Mouse (Mus musculus) spleen, adult 2 months (tissue): ENCODE data around the gene 1700014D04Rik. TPM values are rescaled to one million over a fixed set of nuclear protein-coding genes. Genes with fewer than 3 reads are reported as not detected.
"Not testable (repeated sequence)": the region's sequence is repeated elsewhere in the genome, so short reads cannot be mapped to it uniquely, and the experiment has no call there.

Source experiments
- DNase-seq, 2 experiments: peaks; one replicate each; pipeline versions ENCODE4 v3.0.0 to v3.0.0-alpha.2; 2012 to 2021; ENCODE audit warnings: low spot score in 2 of 2, low read depth in 1 of 2
- H3K27ac ChIP-seq: fragments of 200-500 bp; 2 replicates; pipeline ENCODE4 v1.5.1; 2012; ENCODE audit warnings: low read length, inconsistent platforms; ENCODE audit not compliant: insufficient read depth
- H3K27me3 ChIP-seq: fragments of 200-500 bp; 2 replicates; pipeline ENCODE4 v1.6.1; 2012; ENCODE audit warnings: mild to moderate bottlenecking, moderate library complexity, low read length, inconsistent platforms; ENCODE audit not compliant: control insufficient read depth, insufficient read depth
- H3K36me3 ChIP-seq: fragments of 200-500 bp; 2 replicates; pipeline ENCODE4 v1.6.1; 2012; ENCODE audit warnings: mild to moderate bottlenecking, low read length, inconsistent platforms; ENCODE audit not compliant: control insufficient read depth, insufficient read depth
- H3K4me1 ChIP-seq: fragments of 200-500 bp; 2 replicates; pipeline ENCODE4 v1.6.1; 2011; ENCODE audit warnings: inconsistent platforms; ENCODE audit not compliant: control insufficient read depth, insufficient read depth, insufficient read length
- H3K4me3 ChIP-seq: fragments of 200-500 bp; 2 replicates; pipeline ENCODE4 v1.5.1; 2011; ENCODE audit warnings: mild to moderate bottlenecking, inconsistent platforms; ENCODE audit not compliant: insufficient read depth, insufficient read length; ENCODE audit errors: extremely low read depth
- CTCF ChIP-seq: fragments of 200-500 bp; IDR thresholded peaks from 2 replicates; pipeline ENCODE4 v1.5.1; 2011; ENCODE audit warnings: mild to moderate bottlenecking, inconsistent platforms; ENCODE audit not compliant: insufficient read depth, insufficient read length, insufficient replicate concordance; ENCODE audit errors: extremely low read depth
- POLR2A ChIP-seq: fragments of 200-500 bp; IDR thresholded peaks from 2 replicates; pipeline ENCODE4 v1.6.1; 2011; ENCODE audit warnings: low read depth, low read length, inconsistent platforms
- WGBS: fragments of 180-500 bp; shearing (Covaris S2); methylation state at CpG from one replicate; pipeline ENCODE4 v1.1.7; 2018; 5-methylcytosine and 5-hydroxymethylcytosine counted together
- polyA plus RNA-seq: library from polyadenylated mRNA; depleted of rRNA; stranded (reverse); fragments of >200 nt; gene quantifications from 2 replicates; pipeline ENCODE4 v1.2.3, GENCODE M21; 2012

1700014D04Rik gene
- polyA plus RNA-seq, 1 experiment, result 0.06 TPM

- no peaks in the 10 kb centered on the region for H3K4me1 ChIP-seq
- TF ChIP-seq POLR2A (no peak), CTCF (no peak)
- no peak overlapping the region; the same call in 1 of the 2 replicates for H3K27ac ChIP-seq
- WGBS, result 86% methylated on average over 2 of the region's 2 CpGs
- no peak overlapping the region for H3K4me3 ChIP-seq
- DNase-seq, result no peak
- H3K36me3 ChIP-seq, result no peaks in the 10 kb centered on the region
- H3K27me3 ChIP-seq, result no peaks in the 10 kb centered on the region
Observed at GRCm38 (mm10) chr13:59738455-59738854, 8.1 kb downstream of the 1700014D04Rik start.

- Histone ChIP-seq H3K27ac (no peak overlapping the region), H3K36me3 (no peaks in the 10 kb centered on the region), H3K4me1 (no peaks in the 10 kb centered on the region), H3K27me3 (no peaks in the 10 kb centered on the region), H3K4me3 (no peak overlapping the region)
- DNase-seq, result no peak
- no peak for TF ChIP-seq CTCF
- no peak for TF ChIP-seq POLR2A
- WGBS, result 28% methylated on average over 3 of the region's 3 CpGs
Observed at GRCm38 (mm10) chr13:59735190-59735589, 11.4 kb downstream of the 1700014D04Rik start.

- not testable (repeated sequence) for H3K4me3 ChIP-seq, H3K36me3 ChIP-seq, H3K27me3 ChIP-seq, H3K4me1 ChIP-seq, DNase-seq, H3K27ac ChIP-seq
- WGBS, result 38% methylated on average over 6 of the region's 6 CpGs
Observed at GRCm38 (mm10) chr13:59734347-59734746, 12.2 kb downstream of the 1700014D04Rik start.

- Histone ChIP-seq H3K4me1 (no peaks in the 10 kb centered on the region), H3K27me3 (no peaks in the 10 kb centered on the region), H3K36me3 (no peaks in the 10 kb centered on the region), H3K4me3 (no peak overlapping the region), H3K27ac (no peak overlapping the region)
- 83% methylated on average over 4 of the region's 4 CpGs for WGBS
- DNase-seq, result no peak
- TF ChIP-seq CTCF, result no peak
- TF ChIP-seq POLR2A, result no peak
Observed at GRCm38 (mm10) chr13:59733936-59734335, 12.6 kb downstream of the 1700014D04Rik start.

GRCm38 (mm10) chr13:59731652-59732051, 14.9 kb downstream of the 1700014D04Rik start, which contains the start of gene Spata31d1d:
Gene Spata31d1d (minus strand): TSS chr13:59731752.
- H3K36me3 ChIP-seq, result no peaks in the 10 kb centered on the region
- WGBS, result 78% methylated on average over 7 of the region's 7 CpGs

GRCm38 (mm10) chr13:59728378-59729093, 18.0 kb downstream of the 1700014D04Rik start:
- no peaks in the 10 kb centered on the region for H3K36me3 ChIP-seq
- no peak overlapping the region for H3K4me3 ChIP-seq
- H3K27ac ChIP-seq, result no peak overlapping the region
- WGBS, result 24% methylated on average over 7 of the region's 7 CpGs
- TF ChIP-seq CTCF (peak; percentile 93), POLR2A (no peak)
- no peaks in the 10 kb centered on the region for H3K27me3 ChIP-seq
- H3K4me1 ChIP-seq, result no peaks in the 10 kb centered on the region
- peak; percentile 57 to 76 for DNase-seq

More at GRCm38 (mm10) chr13:59731652-59732051, 14.9 kb downstream of the 1700014D04Rik start, which contains the start of gene Spata31d1d:
- DNase-seq, result no peak
- no peak within 1 kb of the TSS for H3K4me3 ChIP-seq
- TF ChIP-seq POLR2A, result no peak
- TF ChIP-seq CTCF, result no peak
- H3K27ac ChIP-seq, result no peak within 1 kb of the TSS
- H3K4me1 ChIP-seq, result no peaks in the 10 kb centered on the region
- no peaks in the 10 kb centered on the region for H3K27me3 ChIP-seq

- no peak overlapping the region for H3K4me3 ChIP-seq
- H3K27ac ChIP-seq, result no peak overlapping the region
- 44% methylated on average over 29 of the region's 29 CpGs for WGBS
- no peaks in the 10 kb centered on the region for H3K4me1 ChIP-seq
- DNase-seq, result no peak
- TF ChIP-seq POLR2A (no peak), CTCF (no peak)
- H3K27me3 ChIP-seq, result no peaks in the 10 kb centered on the region
- H3K36me3 ChIP-seq, result no peaks in the 10 kb centered on the region
Observed at GRCm38 (mm10) chr13:59726139-59726867, 20.2 kb downstream of the 1700014D04Rik start.

GRCm38 (mm10) chr13:59722089-59722488, 24.5 kb downstream of the 1700014D04Rik start:
- H3K4me1 ChIP-seq, H3K27ac ChIP-seq, H3K36me3 ChIP-seq, H3K27me3 ChIP-seq, DNase-seq, H3K4me3 ChIP-seq: not testable (repeated sequence)
- 84% methylated on average over 1 of the region's 1 CpGs for WGBS
